7 mouse cellular contexts compared by ENCODE assay signal in the genomic region with DNA sequence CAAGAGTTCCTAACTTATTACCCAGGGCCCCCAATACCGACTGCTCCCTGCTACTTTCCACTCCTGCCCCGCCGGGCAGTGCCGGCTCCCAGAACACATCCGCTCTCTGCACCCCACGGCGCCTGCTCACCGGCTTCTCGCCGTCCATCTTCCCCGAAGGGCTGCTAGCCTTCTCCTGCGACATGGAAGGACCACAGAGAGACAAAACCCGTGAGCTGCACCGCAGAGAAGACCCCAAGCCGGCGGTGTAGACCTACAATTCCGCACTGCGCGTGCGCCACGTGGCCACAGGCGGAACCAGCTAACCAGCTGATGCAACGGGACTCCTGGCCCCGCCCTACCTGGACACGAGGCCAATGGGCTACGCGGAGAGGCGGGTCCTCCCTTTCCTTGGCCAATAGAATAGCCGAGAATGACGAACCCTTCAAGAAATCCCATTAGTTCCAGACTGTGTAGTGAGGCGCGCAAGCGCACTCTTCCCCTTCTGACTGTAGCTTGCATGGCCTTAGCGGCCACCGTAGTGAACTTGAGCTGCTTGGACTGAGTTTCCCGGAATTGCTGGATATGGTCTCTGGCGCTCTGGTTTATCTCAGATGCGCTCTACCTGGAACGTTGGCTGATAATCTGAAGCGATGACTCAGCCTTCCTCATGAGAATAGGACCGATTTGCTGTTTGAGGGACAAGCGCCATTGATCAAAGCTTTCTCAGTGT. TPM values are rescaled to one million over a fixed set of nuclear protein-coding genes. Genes with fewer than 3 reads are reported as not detected.
DNase-seq lines count a peak whose midpoint lies in the region; ATAC-seq lines count a peak whose summit lies in the region.

A gene (minus strand): TSS at position 310 of the 712 bp plus-strand sequence.

- H3K27ac ChIP-seq in embryonic facial prominence, embryonic 11.5 days (replicated peaks; ENCODE audit: low read depth, low read length) = no peak within 1 kb of the TSS
- peak within 1 kb of the TSS; percentile 87 for H3K27ac ChIP-seq in limb, embryonic 10.5 days
- H3K27ac ChIP-seq in midbrain, embryonic 13.5 days = peak within 1 kb of the TSS; percentile 71

- peak; percentile 97 for DNase-seq in adrenal gland, postnatal 14 days
- peak; percentile 99 for DNase-seq in embryonic facial prominence, embryonic 11.5 days (ENCODE audit: low spot score)
- DNase-seq in kidney, adult 11 months = peak; percentile 99
- DNase-seq in limb, embryonic 10.5 days (ENCODE audit: low spot score) = peak; percentile 94
- DNase-seq in spleen, adult 12 weeks (ENCODE audit: low spot score) = peak; percentile 95

- H3K27me3 ChIP-seq in embryonic facial prominence, embryonic 11.5 days (ENCODE audit: control insufficient read depth, insufficient read depth, low read length) = no peaks in the 10 kb centered on the region
- peaks cover 5% of the 10 kb centered on the region; the same call in 1 of the 2 replicates for H3K27me3 ChIP-seq in limb, embryonic 10.5 days (ENCODE audit: low read depth, poor library complexity, severe bottlenecking)
- peaks cover 12% of the 10 kb centered on the region; the same call in 1 of the 2 replicates for H3K27me3 ChIP-seq in midbrain, embryonic 13.5 days

- H3K4me2 ChIP-seq in embryonic facial prominence, embryonic 11.5 days (ENCODE audit: low read depth, low read length) = peak within 1 kb of the TSS; percentile 74
- H3K4me2 ChIP-seq in midbrain, embryonic 13.5 days (replicated peaks) = peak within 1 kb of the TSS; percentile 86

- H3K4me1 ChIP-seq in embryonic facial prominence, embryonic 11.5 days (ENCODE audit: control insufficient read depth, insufficient read depth, low read length) = no peaks in the 10 kb centered on the region
- peaks cover 11% of the 10 kb centered on the region for H3K4me1 ChIP-seq in limb, embryonic 10.5 days
- H3K4me1 ChIP-seq in midbrain, embryonic 13.5 days (replicated peaks) = peaks cover 18% of the 10 kb centered on the region

- ATAC-seq in embryonic facial prominence, embryonic 11.5 days (replicated peaks; ENCODE audit: insufficient number of reproducible peaks, low FRiP score, low TSS enrichment, low read depth) = peak; percentile 100
- peak; percentile 99 for ATAC-seq in granulocyte monocyte progenitor cell, adult 5-6 weeks (replicated peaks; ENCODE audit: poor library complexity, severe bottlenecking)
- ATAC-seq in midbrain, embryonic 13.5 days = peak; percentile 100

- under 1% methylated on average over 42 of the region's 42 CpGs for WGBS in embryonic facial prominence, embryonic 11.5 days
- WGBS in limb, embryonic 10.5 days = under 1% methylated on average over 42 of the region's 42 CpGs
- under 1% methylated on average over 42 of the region's 42 CpGs for WGBS in midbrain, embryonic 13.5 days

- H3K9me3 ChIP-seq in embryonic facial prominence, embryonic 11.5 days (replicated peaks; ENCODE audit: control insufficient read depth, low read length) = no peaks in the 10 kb centered on the region
- H3K9me3 ChIP-seq in limb, embryonic 10.5 days (replicated peaks) = no peaks in the 10 kb centered on the region
- no peaks in the 10 kb centered on the region for H3K9me3 ChIP-seq in midbrain, embryonic 13.5 days

- H3K36me3 ChIP-seq in embryonic facial prominence, embryonic 11.5 days (replicated peaks; ENCODE audit: control insufficient read depth, insufficient read depth, low read depth, low read length) = no peaks in the 10 kb centered on the region
- H3K36me3 ChIP-seq in limb, embryonic 10.5 days = peaks cover 24% of the 10 kb centered on the region
- peaks cover 16% of the 10 kb centered on the region for H3K36me3 ChIP-seq in midbrain, embryonic 13.5 days

- H3K4me3 ChIP-seq in embryonic facial prominence, embryonic 11.5 days (ENCODE audit: low read depth, low read length) = peak within 1 kb of the TSS; percentile 69
- peak within 1 kb of the TSS; percentile 79 for H3K4me3 ChIP-seq in limb, embryonic 10.5 days
- peak within 1 kb of the TSS; percentile 84 for H3K4me3 ChIP-seq in midbrain, embryonic 13.5 days (replicated peaks)

- H3K9ac ChIP-seq in embryonic facial prominence, embryonic 11.5 days (replicated peaks; ENCODE audit: low read length) = peak within 1 kb of the TSS; percentile 75
- H3K9ac ChIP-seq in midbrain, embryonic 13.5 days (replicated peaks) = peak within 1 kb of the TSS; percentile 85

RNA-seq across cellular contexts. Expression of the gene that starts here (rescaled TPM):
- 41.3 and 57.8 TPM in 2 replicates for total RNA-seq in adrenal gland, postnatal 14 days (2021)
- polyA plus RNA-seq in embryonic facial prominence, embryonic 11.5 days (2014; fragmentation: Nextera tagmentation; extraction: Ambion mirVana) = 98.3 and 116 TPM in 2 replicates
- 33.8 and 44.6 TPM in 2 replicates for total RNA-seq in granulocyte monocyte progenitor cell, adult 5-6 weeks (2014; fragmentation: Nextera tagmentation)
- total RNA-seq in granulocyte monocyte progenitor cell, adult 5-6 weeks (2017) = 89.7 and 116 TPM in 2 replicates
- polyA plus RNA-seq in limb, embryonic 10.5 days (2016; fragmentation: Nextera tagmentation; extraction: Ambion mirVana) = 78.7 and 79.1 TPM in 2 replicates
- 54.6 and 56.2 TPM in 2 replicates for polyA plus RNA-seq in midbrain, embryonic 13.5 days (2015; fragmentation: Nextera tagmentation; extraction: Ambion mirVana)
